Mouse (Mus musculus) limb, embryonic 11.5 days (tissue): ENCODE results near the gene Akr1d1. TPM values are rescaled to one million over a fixed set of nuclear protein-coding genes. Genes with fewer than 3 reads are reported as not detected.

ENCODE experiments used
- ATAC-seq: fragments of 200-750 bp; cut with Nextera tagmentation; 2 replicates; pipeline ENCODE4 v1.8.0; 2017; ENCODE audit warnings: low read depth; ENCODE audit not compliant: insufficient number of reproducible peaks, low FRiP score, low TSS enrichment
- DNase-seq: peaks from one replicate; pipeline ENCODE4 v3.0.0-alpha.2; 2015; ENCODE audit warnings: low spot score
- H3K27ac ChIP-seq: fragments of 300-500 bp; sonication (generic); replicated peaks from 2 replicates; pipeline ENCODE4 v1.5.1; 2014; ENCODE audit warnings: low read depth, mild to moderate bottlenecking, low read length
- H3K27me3 ChIP-seq: fragments of 300-500 bp; sonication (generic); 2 replicates; pipeline ENCODE4 v1.6.1; 2014; ENCODE audit warnings: mild to moderate bottlenecking, low read length, mixed read lengths; ENCODE audit not compliant: control insufficient read depth, insufficient read depth
- H3K36me3 ChIP-seq: fragments of 300-500 bp; sonication (generic); 2 replicates; pipeline ENCODE4 v1.6.1; 2014; ENCODE audit warnings: mild to moderate bottlenecking, low read length, moderate library complexity, mixed read lengths; ENCODE audit not compliant: control insufficient read depth, insufficient read depth
- H3K4me1 ChIP-seq: fragments of 300-500 bp; sonication (generic); 2 replicates; pipeline ENCODE4 v1.6.1; 2014; ENCODE audit warnings: low read length, mixed read lengths; ENCODE audit not compliant: control insufficient read depth, insufficient read depth
- H3K4me2 ChIP-seq: fragments of 300-500 bp; sonication (generic); 2 replicates; pipeline ENCODE4 v1.6.1; 2014; ENCODE audit warnings: low read depth, mild to moderate bottlenecking, moderate library complexity; ENCODE audit not compliant: severe bottlenecking
- H3K4me3 ChIP-seq: fragments of 300-500 bp; sonication (generic); 2 replicates; pipeline ENCODE4 v1.5.1; 2014; ENCODE audit warnings: low read depth, low read length
- H3K9ac ChIP-seq: fragments of 300-500 bp; sonication (generic); 2 replicates; pipeline ENCODE4 v1.6.1; 2014; ENCODE audit warnings: mild to moderate bottlenecking, low read length
- H3K9me3 ChIP-seq: fragments of 300-500 bp; sonication (generic); 2 replicates; pipeline ENCODE4 v1.6.1; 2016; ENCODE audit warnings: low read length; ENCODE audit not compliant: control insufficient read depth
- WGBS: fragments of 180-500 bp; shearing (Covaris S2); extraction: QIAGEN DNeasy Blood & Tissue Kit; methylation state at CpG from one replicate; pipeline ENCODE4 v1.1.7; 2014; 5-methylcytosine and 5-hydroxymethylcytosine counted together
- polyA plus RNA-seq: library from polyadenylated mRNA; unstranded; fragments of >200 nt; fragmentation: Nextera tagmentation; extraction: Ambion mirVana; gene quantifications from 2 replicates; pipeline ENCODE4 v1.2.1, GENCODE M21; 2014

Akr1d1 gene
- not detected in 2 replicates for polyA plus RNA-seq

DNA sequence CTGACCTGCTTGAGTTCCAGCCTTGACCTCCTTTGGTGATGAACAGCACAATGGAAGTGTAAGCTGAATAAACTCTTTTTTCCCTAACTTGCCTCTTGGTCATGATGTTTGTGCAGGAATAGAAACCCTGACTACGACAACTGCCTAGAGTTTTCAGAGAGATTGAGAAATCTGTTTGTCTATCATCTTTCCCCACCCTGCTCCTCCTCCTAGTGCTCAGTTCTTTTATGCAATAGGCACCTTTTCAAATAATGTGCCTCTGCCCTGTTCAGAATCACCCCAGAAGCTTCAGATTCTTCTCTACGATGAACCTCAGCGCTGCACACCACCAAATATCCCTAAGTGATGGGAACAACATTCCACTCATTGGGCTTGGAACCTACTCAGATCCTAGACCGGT, at the start of gene Akr1d1:
Gene Akr1d1 (plus strand): TSS at position 234 of the 400 bp plus-strand sequence.
- no peaks in the 10 kb centered on the region for H3K36me3 ChIP-seq
- H3K9ac ChIP-seq = no peak within 1 kb of the TSS
- no peaks in the 10 kb centered on the region for H3K9me3 ChIP-seq
- H3K4me1 ChIP-seq = no peaks in the 10 kb centered on the region
- no peak within 1 kb of the TSS for H3K27ac ChIP-seq
- DNase-seq (no peak), ATAC-seq (no peak)
- H3K4me3 ChIP-seq = no peak within 1 kb of the TSS
- no peaks in the 10 kb centered on the region for H3K27me3 ChIP-seq
- H3K4me2 ChIP-seq = no peak within 1 kb of the TSS
- WGBS = 95% methylated on average over 4 of the region's 4 CpGs

DNA sequence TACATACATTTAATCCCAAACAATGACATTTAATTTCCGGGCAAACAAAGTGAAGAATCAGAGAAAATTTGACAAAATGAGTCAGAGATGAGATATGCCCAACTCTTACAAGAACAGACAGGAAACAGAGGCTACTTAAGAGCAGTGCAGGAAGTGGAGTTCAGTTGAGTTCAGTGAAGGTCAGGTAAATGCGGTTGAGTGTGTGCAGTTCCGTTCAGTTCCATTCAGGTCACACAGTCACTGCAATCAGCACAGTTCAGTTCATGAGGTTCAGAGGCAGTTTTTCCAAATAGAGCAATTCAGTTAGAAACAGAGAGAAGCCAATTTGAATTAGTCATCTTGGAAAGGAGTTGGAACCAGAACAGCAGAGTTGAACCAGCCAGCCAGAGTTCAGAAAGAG, 48.8 kb upstream of the Akr1d1 start:
- DNase-seq (no peak), ATAC-seq (no peak)
- Histone ChIP-seq H3K9ac (no peak overlapping the region), H3K4me3 (no peak overlapping the region), H3K27me3 (no peaks in the 10 kb centered on the region), H3K4me1 (no peaks in the 10 kb centered on the region), H3K4me2 (no peak overlapping the region), H3K27ac (no peak overlapping the region), H3K9me3 (no peaks in the 10 kb centered on the region), H3K36me3 (no peaks in the 10 kb centered on the region)
- 84% methylated on average over 3 of the region's 3 CpGs for WGBS

DNA sequence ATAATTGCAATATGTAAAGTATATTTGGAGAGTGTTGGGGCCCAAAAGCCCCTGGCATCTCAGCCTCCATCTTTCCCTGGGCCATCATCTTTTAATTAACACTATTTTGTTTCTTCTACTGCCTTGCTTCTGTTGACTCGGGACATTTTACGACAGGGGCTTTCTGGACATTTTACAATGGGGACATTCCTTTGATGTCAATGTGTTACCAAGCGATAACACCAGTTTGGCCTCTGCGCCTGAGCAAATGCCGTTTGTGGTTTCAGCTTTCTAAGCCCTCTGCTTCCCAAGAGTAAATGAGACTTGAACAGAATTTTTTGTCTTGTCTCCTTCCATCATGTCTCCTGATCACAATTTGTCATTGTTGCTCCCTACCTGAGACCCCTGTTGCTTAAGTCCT, 46.7 kb upstream of the Akr1d1 start:
- H3K36me3 ChIP-seq = no peaks in the 10 kb centered on the region
- no peak for ATAC-seq

DNA sequence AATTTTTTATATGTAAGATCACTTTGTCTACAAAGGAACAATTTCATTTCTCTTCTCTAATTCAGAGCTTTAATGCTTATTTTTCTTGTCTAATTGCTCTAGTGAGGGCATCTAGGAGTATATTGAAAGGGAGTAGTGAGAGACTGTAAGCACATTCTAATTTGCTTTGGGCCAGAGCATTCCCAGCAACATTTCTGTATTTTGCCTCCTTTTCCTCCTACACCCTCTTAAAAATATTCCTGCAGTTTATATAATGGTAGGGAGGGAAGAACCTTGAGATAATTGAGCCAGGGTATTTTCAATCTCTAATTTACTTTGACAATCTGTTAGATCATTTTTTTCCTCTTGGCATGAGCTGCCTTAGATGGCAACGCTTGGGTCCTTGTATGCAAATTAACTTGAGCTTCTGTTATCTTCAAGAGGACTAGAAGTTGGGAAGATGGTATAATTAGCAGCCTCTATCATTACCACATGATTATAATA, 45.3 kb upstream of the Akr1d1 start:
- 61% methylated on average over 1 of the region's 1 CpGs for WGBS

More for the DNA sequence above, 46.7 kb upstream of the Akr1d1 start:
- Histone ChIP-seq H3K9me3 (no peaks in the 10 kb centered on the region), H3K4me2 (no peak overlapping the region), H3K27ac (no peak overlapping the region), H3K9ac (no peak overlapping the region), H3K4me1 (no peaks in the 10 kb centered on the region), H3K4me3 (no peak overlapping the region), H3K27me3 (no peaks in the 10 kb centered on the region)
- no peak for DNase-seq
- 8% methylated on average over 5 of the region's 5 CpGs for WGBS

DNA sequence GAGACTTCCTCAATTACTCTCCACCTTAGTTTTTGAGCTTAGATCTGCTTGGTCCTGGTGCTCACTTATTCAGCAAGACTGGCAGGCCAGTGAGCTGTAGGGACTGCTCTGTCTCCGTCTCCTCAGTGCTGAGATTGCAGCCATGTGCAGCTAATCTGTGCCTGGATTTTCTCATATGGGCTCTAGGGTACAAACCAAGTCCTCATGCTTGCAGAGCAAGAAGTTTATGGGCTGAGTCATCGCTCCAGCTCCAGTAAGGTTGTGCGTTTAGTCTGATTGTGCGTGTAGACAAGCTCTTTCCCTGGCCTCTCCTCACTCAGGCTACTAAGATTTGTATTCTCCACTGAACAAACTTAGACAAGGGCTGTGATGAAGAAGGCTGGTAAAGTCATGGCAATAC, 43.5 kb upstream of the Akr1d1 start:
- no peak overlapping the region for H3K4me3 ChIP-seq
- H3K4me1 ChIP-seq = no peaks in the 10 kb centered on the region
- ATAC-seq (no peak), DNase-seq (no peak)
- no peaks in the 10 kb centered on the region for H3K36me3 ChIP-seq
- H3K9me3 ChIP-seq = no peaks in the 10 kb centered on the region
- WGBS = 73% methylated on average over 4 of the region's 4 CpGs
- no peak overlapping the region for H3K9ac ChIP-seq
- no peak overlapping the region for H3K4me2 ChIP-seq
- H3K27me3 ChIP-seq = no peaks in the 10 kb centered on the region
- no peak overlapping the region for H3K27ac ChIP-seq

More for the DNA sequence above, 45.3 kb upstream of the Akr1d1 start:
- no peak overlapping the region for H3K27ac ChIP-seq
- no peaks in the 10 kb centered on the region for H3K4me1 ChIP-seq
- H3K4me2 ChIP-seq = no peak overlapping the region
- DNase-seq = no peak
- no peaks in the 10 kb centered on the region for H3K9me3 ChIP-seq
- ATAC-seq = no peak
- no peaks in the 10 kb centered on the region for H3K27me3 ChIP-seq
- no peak overlapping the region for H3K9ac ChIP-seq
- H3K36me3 ChIP-seq = no peaks in the 10 kb centered on the region
- no peak overlapping the region for H3K4me3 ChIP-seq

DNA sequence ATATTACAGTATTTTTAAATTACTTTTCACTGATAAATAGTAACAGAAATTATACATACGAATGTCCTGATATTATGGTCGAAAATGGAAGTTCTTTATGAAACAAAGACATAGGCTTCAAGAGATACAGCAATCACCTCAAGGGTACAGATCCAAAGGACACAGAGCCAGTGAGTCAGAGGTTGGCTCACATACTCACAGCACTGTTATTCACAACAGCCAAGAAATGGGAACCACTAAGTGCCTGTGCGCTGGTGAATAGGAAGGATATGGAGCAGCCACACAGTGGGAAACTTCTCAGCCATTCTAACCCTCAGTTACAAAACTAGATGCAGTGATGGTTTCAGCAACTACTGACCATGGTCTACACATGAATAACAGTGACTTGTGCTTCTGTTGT, 37.7 kb upstream of the Akr1d1 start:
- Histone ChIP-seq H3K4me1 (no peaks in the 10 kb centered on the region), H3K27me3 (no peaks in the 10 kb centered on the region), H3K9me3 (no peaks in the 10 kb centered on the region), H3K36me3 (no peaks in the 10 kb centered on the region), H3K9ac (no peak overlapping the region), H3K4me2 (no peak overlapping the region), H3K4me3 (no peak overlapping the region), H3K27ac (no peak overlapping the region)
- DNase-seq = no peak
- WGBS = 90% methylated on average over 3 of the region's 3 CpGs
- no peak for ATAC-seq

DNA sequence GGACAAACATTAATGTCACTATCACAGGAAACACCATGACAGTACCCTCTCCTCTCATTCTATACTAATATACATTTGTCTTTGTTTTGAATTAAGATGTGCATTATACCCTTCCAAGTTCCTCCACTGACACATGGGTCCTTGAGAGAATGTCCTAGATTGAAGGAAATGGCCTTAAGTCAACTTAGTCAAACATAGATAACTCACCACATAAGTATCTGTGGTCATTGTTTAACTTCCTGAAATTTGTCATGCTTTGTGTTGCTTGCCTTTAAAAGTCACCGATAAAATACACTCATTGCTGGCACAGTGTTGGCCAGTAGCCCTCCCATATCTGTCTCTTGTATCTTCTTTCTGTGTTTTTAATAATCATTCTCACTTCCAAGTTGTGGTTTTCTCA, 35.0 kb upstream of the Akr1d1 start:
- no peak overlapping the region for H3K9ac ChIP-seq
- 89% methylated on average over 1 of the region's 1 CpGs for WGBS
- ATAC-seq = no peak
- H3K27ac ChIP-seq = no peak overlapping the region
- H3K4me2 ChIP-seq = no peak overlapping the region
- no peaks in the 10 kb centered on the region for H3K9me3 ChIP-seq
- H3K4me1 ChIP-seq = no peaks in the 10 kb centered on the region
- no peaks in the 10 kb centered on the region for H3K27me3 ChIP-seq
- H3K36me3 ChIP-seq = no peaks in the 10 kb centered on the region
- no peak overlapping the region for H3K4me3 ChIP-seq
- no peak for DNase-seq

DNA sequence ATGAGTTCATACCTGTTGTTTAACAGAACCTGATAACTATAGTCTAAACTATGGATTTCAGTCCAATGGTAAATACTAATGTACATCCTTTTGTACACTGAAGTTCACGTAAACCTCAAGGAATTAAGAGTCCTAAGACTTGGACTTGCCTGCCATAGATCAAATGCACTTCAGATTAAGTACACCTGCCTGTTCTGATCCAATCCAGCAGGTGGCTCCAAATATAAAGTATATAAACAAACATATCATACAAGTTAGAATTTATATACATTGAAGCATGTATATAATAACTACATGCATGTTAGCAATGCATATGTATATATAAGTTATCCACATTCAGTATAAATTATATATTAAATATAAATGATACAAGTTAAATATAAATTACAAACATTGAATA, 33.1 kb upstream of the Akr1d1 start:
- H3K4me2 ChIP-seq = no peak overlapping the region
- H3K9me3 ChIP-seq = no peaks in the 10 kb centered on the region
- WGBS = 98% methylated on average over 1 of the region's 1 CpGs

DNA sequence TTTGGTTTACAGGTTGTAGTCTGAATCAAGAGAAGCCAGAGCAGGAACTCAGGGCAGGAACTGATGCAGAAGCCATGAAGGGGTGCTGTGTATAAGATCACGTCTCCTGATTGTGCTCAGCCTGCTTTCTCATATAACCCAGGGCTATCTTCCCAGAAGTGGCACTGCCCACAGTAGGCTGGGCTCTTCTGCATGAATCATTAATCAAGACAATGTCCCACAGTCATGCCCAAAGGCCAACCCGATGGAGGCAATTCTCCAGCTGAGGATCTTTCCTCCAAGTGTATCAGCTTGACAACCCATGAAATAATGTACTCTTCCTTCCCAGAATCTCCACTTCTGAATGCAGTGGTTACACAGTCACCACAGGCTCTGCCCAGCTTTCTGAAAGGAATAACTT, 24.4 kb upstream of the Akr1d1 start:
- Histone ChIP-seq H3K36me3 (no peaks in the 10 kb centered on the region), H3K9ac (no peak overlapping the region), H3K4me3 (no peak overlapping the region), H3K4me2 (no peak overlapping the region), H3K9me3 (no peaks in the 10 kb centered on the region), H3K27me3 (no peaks in the 10 kb centered on the region), H3K27ac (no peak overlapping the region), H3K4me1 (no peaks in the 10 kb centered on the region)
- ATAC-seq (no peak), DNase-seq (no peak)
- WGBS = 76% methylated on average over 2 of the region's 2 CpGs

More for the DNA sequence above, 33.1 kb upstream of the Akr1d1 start:
- ATAC-seq = no peak
- H3K9ac ChIP-seq = no peak overlapping the region
- no peak for DNase-seq
- H3K4me3 ChIP-seq = no peak overlapping the region
- no peak overlapping the region for H3K27ac ChIP-seq
- H3K4me1 ChIP-seq = no peaks in the 10 kb centered on the region
- H3K36me3 ChIP-seq = no peaks in the 10 kb centered on the region
- H3K27me3 ChIP-seq = no peaks in the 10 kb centered on the region
